Mouse (Mus musculus) MEL (cell line): Measurements from ENCODE around the gene Myh3. TPM values are rescaled to one million over a fixed set of nuclear protein-coding genes. Genes with fewer than 3 reads are reported as not detected.

Experiments used
- DNase-seq: peaks from one replicate; pipeline ENCODE4 v3.0.0; 2011; ENCODE audit warnings: low read depth, low spot score
- H3K27ac ChIP-seq: 2 replicates; pipeline ENCODE4 v1.5.1; 2012; ENCODE audit warnings: low read depth, mild to moderate bottlenecking, control low read depth, low read length, moderate library complexity; ENCODE audit not compliant: control insufficient read depth
- H3K27me3 ChIP-seq, 2 experiments: fragments of 150-350 bp in 1 of 2; sonication (generic) in 1 of 2; 2 replicates each; pipeline ENCODE4 v1.6.1; 2012; ENCODE audit warnings: low read length in 2 of 2, mild to moderate bottlenecking in 2 of 2, improper control_type of control experiment in 1 of 2, moderate library complexity in 1 of 2; ENCODE audit not compliant: insufficient read depth in 2 of 2, control insufficient read depth in 1 of 2
- H3K36me3 ChIP-seq, 2 experiments: 2 replicates each; pipeline ENCODE4 v1.6.1; 2012 to 2014; ENCODE audit warnings: low read length in 2 of 2, improper control_type of control experiment in 1 of 2, inconsistent platforms in 1 of 2, mild to moderate bottlenecking in 1 of 2; ENCODE audit not compliant: insufficient read depth in 2 of 2, control insufficient read depth in 1 of 2
- H3K4me1 ChIP-seq, 2 experiments: fragments of 150-350 bp in 1 of 2; sonication (generic) in 1 of 2; 2 replicates each; pipeline ENCODE4 v1.6.1; 2012; ENCODE audit warnings: low read length in 2 of 2, improper control_type of control experiment in 1 of 2, mild to moderate bottlenecking in 1 of 2; ENCODE audit not compliant: insufficient read depth in 2 of 2, control insufficient read depth in 1 of 2
- H3K4me3 ChIP-seq, 2 experiments: fragments of 150-350 bp in 1 of 2; sonication (generic) in 1 of 2; 2 replicates each; pipeline ENCODE4 v1.5.1; 2012; ENCODE audit warnings: low read depth in 2 of 2, low read length in 2 of 2, mild to moderate bottlenecking in 2 of 2, moderate library complexity in 2 of 2, control low read depth in 1 of 2, improper control_type of control experiment in 1 of 2; ENCODE audit not compliant: control insufficient read depth in 1 of 2, insufficient read depth in 1 of 2
- H3K79me2 ChIP-seq: 2 replicates; pipeline ENCODE4 v1.6.1; 2012; ENCODE audit warnings: mild to moderate bottlenecking, low read length, moderate library complexity; ENCODE audit not compliant: control insufficient read depth, poor library complexity, insufficient read depth
- H3K9ac ChIP-seq: 2 replicates; pipeline ENCODE4 v1.6.1; 2012; ENCODE audit warnings: low read depth, mild to moderate bottlenecking, control low read depth, low read length, moderate library complexity; ENCODE audit not compliant: control insufficient read depth, poor library complexity, severe bottlenecking
- H3K9me3 ChIP-seq: fragments of 150-350 bp; sonication (generic); replicated peaks from 2 replicates; pipeline ENCODE4 v1.6.1; 2012; ENCODE audit warnings: mild to moderate bottlenecking, low read length, improper control_type of control experiment, moderate library complexity; ENCODE audit not compliant: insufficient read depth
- CTCF ChIP-seq, 3 experiments: IDR thresholded peaks in 2 of 3; conservative IDR thresholded peaks in 1 of 3; 2 replicates each; pipeline ENCODE4 v1.5.1; 2011 to 2012; ENCODE audit warnings: low read length in 3 of 3, low read depth in 2 of 3, mild to moderate bottlenecking in 2 of 3, improper control_type of control experiment in 1 of 3, inconsistent platforms in 1 of 3, mixed read lengths in 1 of 3, moderate library complexity in 1 of 3; ENCODE audit not compliant: control insufficient read depth in 1 of 3, insufficient read depth in 1 of 3, poor library complexity in 1 of 3, severe bottlenecking in 1 of 3
- EP300 ChIP-seq, 2 experiments: IDR thresholded peaks; 2 replicates each; pipeline ENCODE4 v1.6.1; 2011; ENCODE audit warnings: improper control_type of control experiment in 2 of 2, low read length in 2 of 2, low read depth in 1 of 2, mild to moderate bottlenecking in 1 of 2
- GATA1 ChIP-seq: IDR thresholded peaks from 2 replicates; pipeline ENCODE4 v1.6.1; 2011; ENCODE audit warnings: low read depth, low read length, improper control_type of control experiment
- HCFC1 ChIP-seq: IDR thresholded peaks from 2 replicates; pipeline ENCODE4 v1.6.1; 2012; ENCODE audit warnings: low read depth, mild to moderate bottlenecking, inconsistent platforms, low read length, improper control_type of control experiment, moderate library complexity
- KAT2A ChIP-seq: conservative IDR thresholded peaks from 2 replicates; pipeline ENCODE4 v1.6.1; 2012; ENCODE audit warnings: low read depth, low read length, improper control_type of control experiment, inconsistent platforms
- MAFK ChIP-seq: IDR thresholded peaks from 2 replicates; pipeline ENCODE4 v1.6.1; 2011; ENCODE audit warnings: low read depth, mild to moderate bottlenecking, low read length, improper control_type of control experiment, borderline replicate concordance
- MAZ ChIP-seq: IDR thresholded peaks from 2 replicates; pipeline ENCODE4 v1.6.1; 2012; ENCODE audit warnings: low read depth, mild to moderate bottlenecking, inconsistent platforms, low read length, improper control_type of control experiment
- MEF2A ChIP-seq: IDR thresholded peaks from 2 replicates; pipeline ENCODE4 v1.6.1; 2014; ENCODE audit warnings: low read depth, mild to moderate bottlenecking, inconsistent platforms, low read length, improper control_type of control experiment; ENCODE audit not compliant: poor library complexity, insufficient replicate concordance, severe bottlenecking; ENCODE audit errors: extremely low read depth
- MYC ChIP-seq: IDR thresholded peaks from 2 replicates; pipeline ENCODE4 v1.6.1; 2011; ENCODE audit warnings: low read depth, mild to moderate bottlenecking, low read length, improper control_type of control experiment, moderate library complexity
- POLR2A ChIP-seq, 2 experiments: IDR thresholded peaks; 2 replicates each; pipeline ENCODE4 v1.6.1; 2011 to 2012; ENCODE audit warnings: low read length in 2 of 2, mild to moderate bottlenecking in 2 of 2, control low read depth in 1 of 2, improper control_type of control experiment in 1 of 2, low read depth in 1 of 2, moderate library complexity in 1 of 2; ENCODE audit not compliant: control insufficient read depth in 1 of 2, insufficient read depth in 1 of 2, poor library complexity in 1 of 2
- TAL1 ChIP-seq: IDR thresholded peaks from 2 replicates; pipeline ENCODE4 v1.6.1; 2012; ENCODE audit warnings: mild to moderate bottlenecking, inconsistent platforms, low read length, moderate library complexity, mixed read lengths
- USF1 ChIP-seq: IDR thresholded peaks from 2 replicates; pipeline ENCODE4 v1.6.1; 2014; ENCODE audit warnings: low read depth, mild to moderate bottlenecking, inconsistent platforms, low read length, improper control_type of control experiment, moderate library complexity
- ZKSCAN1 ChIP-seq: IDR thresholded peaks from 2 replicates; pipeline ENCODE4 v1.6.1; 2012; ENCODE audit warnings: low read depth, mild to moderate bottlenecking, inconsistent platforms, low read length, improper control_type of control experiment, moderate library complexity
- polyA plus RNA-seq, 2 experiments: library from polyadenylated mRNA; stranded (reverse) in 1 of 2; unstranded in 1 of 2; fragments of >175 nt in 1 of 2; fragments of >200 nt in 1 of 2; gene quantifications; 2 replicates each; pipeline versions ENCODE4 v1.2.1 to v1.2.4; 2012; ENCODE audit warnings: low replicate concordance in 2 of 2, low read depth in 1 of 2; ENCODE audit not compliant: insufficient read length in 2 of 2, insufficient read depth in 1 of 2, missing spikeins in 1 of 2
- total RNA-seq: library from RNA; depleted of rRNA; stranded (reverse); fragments of 300-350 nt; gene quantifications from 2 replicates; pipeline ENCODE4 v1.2.3, GENCODE M21; 2012

The Myh3 gene
- total and polyA plus RNA-seq, 3 experiments, result 0.81 to 1.7 TPM; not detected in 1

- no peak for TF ChIP-seq CTCF (IDR thresholded peaks at IDR 0.05 in 2 of 3, conservative IDR thresholded peaks at IDR 0.05 in 1 of 3; ENCODE audit: control insufficient read depth in 1 of 3, insufficient read depth in 1 of 3, low read depth in 2 of 3, low read length in 3 of 3, poor library complexity in 1 of 3, severe bottlenecking in 1 of 3)
These were observed 42.7 kb downstream of the Myh3 start (continued) for GRCm38 (mm10) chr11:67120697-67121294.

GRCm38 (mm10) chr11:67124943-67125342 is 46.8 kb downstream of the Myh3 start:
- TF ChIP-seq MYC, result no peak
- TF ChIP-seq HCFC1, result no peak
- no peak for TF ChIP-seq MAFK
- no peak for TF ChIP-seq GATA1
- no peak for TF ChIP-seq POLR2A (IDR thresholded peaks at IDR 0.05; ENCODE audit: control insufficient read depth in 1 of 2, insufficient read depth in 1 of 2, low read depth in 1 of 2, low read length in 2 of 2, poor library complexity in 1 of 2)
- TF ChIP-seq CTCF (IDR thresholded peaks at IDR 0.05 in 2 of 3, conservative IDR thresholded peaks at IDR 0.05 in 1 of 3; ENCODE audit: control insufficient read depth in 1 of 3, insufficient read depth in 1 of 3, low read depth in 2 of 3, low read length in 3 of 3, poor library complexity in 1 of 3, severe bottlenecking in 1 of 3), result no peak
- TF ChIP-seq KAT2A, result no peak
- no peak for TF ChIP-seq MEF2A
- TF ChIP-seq ZKSCAN1, result no peak
- no peak for TF ChIP-seq MAZ
- TF ChIP-seq TAL1, result no peak
- no peak for TF ChIP-seq USF1
- TF ChIP-seq, all 39 proteins: peak for 0
- Histone ChIP-seq H3K4me1 (no peaks in the 10 kb centered on the region), H3K27me3 (no peaks in the 10 kb centered on the region), H3K36me3 (no peaks in the 10 kb centered on the region), H3K79me2 (no peaks in the 10 kb centered on the region), H3K9ac (no peak overlapping the region), H3K27ac (no peak overlapping the region), H3K4me3 (no peak overlapping the region), H3K9me3 (no peaks in the 10 kb centered on the region)
- DNase-seq, result no peak

- Histone ChIP-seq H3K27me3 (no peaks in the 10 kb centered on the region), H3K9ac (no peak overlapping the region), H3K4me1 (no peaks in the 10 kb centered on the region), H3K79me2 (no peaks in the 10 kb centered on the region), H3K9me3 (no peaks in the 10 kb centered on the region), H3K4me3 (no peak overlapping the region), H3K36me3 (no peaks in the 10 kb centered on the region), H3K27ac (no peak overlapping the region)
- TF ChIP-seq GATA1 (no peak), EP300 (IDR thresholded peaks at IDR 0.05; ENCODE audit: low read depth in 1 of 2, low read length in 2 of 2) (no peak)
- no peak for DNase-seq
These were observed 47.3 kb downstream of the Myh3 start for GRCm38 (mm10) chr11:67125361-67125760.
